Mouse (Mus musculus): Measurements from ENCODE around the gene Pfkfb2. TPM values are rescaled to one million over a fixed set of nuclear protein-coding genes. Genes with fewer than 3 reads are reported as not detected.

Pfkfb2 gene
- total RNA-seq, 2 experiments from 2014 or later: 64.4 to 69.2 TPM

DNA sequence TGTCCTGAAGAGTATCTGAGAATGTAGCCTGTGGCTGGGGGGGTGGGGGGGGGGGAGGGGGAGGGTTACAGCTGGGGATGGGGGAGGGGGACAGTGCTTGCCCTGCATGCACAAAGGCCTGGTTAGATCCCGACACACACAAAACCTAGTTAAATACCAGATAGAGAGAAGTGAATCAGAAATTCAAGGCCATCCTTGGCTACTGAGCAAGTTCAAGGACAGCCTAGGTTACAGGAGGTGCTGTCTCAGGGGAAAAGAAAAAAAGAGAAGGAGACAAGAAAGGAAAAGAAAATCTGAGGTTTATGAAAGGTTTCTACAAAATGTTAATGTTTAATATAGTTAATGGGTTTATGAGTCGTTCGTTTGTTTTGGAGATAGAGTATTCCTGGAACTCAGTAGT lies 10.6 kb upstream of the Pfkfb2 start:
- DNase-seq (ENCODE audit: low spot score): no peak

GRCm38 (mm10) chr1:130738551-130739106 lies 9.6 kb upstream of the Pfkfb2 start:
- DNase-seq (ENCODE audit: low spot score): no peak
- intact Hi-C loops (cut with DNase I): no loop called here

More for the DNA sequence above, 10.6 kb upstream of the Pfkfb2 start:
- intact Hi-C loops (cut with DNase I): no loop called here

DNA sequence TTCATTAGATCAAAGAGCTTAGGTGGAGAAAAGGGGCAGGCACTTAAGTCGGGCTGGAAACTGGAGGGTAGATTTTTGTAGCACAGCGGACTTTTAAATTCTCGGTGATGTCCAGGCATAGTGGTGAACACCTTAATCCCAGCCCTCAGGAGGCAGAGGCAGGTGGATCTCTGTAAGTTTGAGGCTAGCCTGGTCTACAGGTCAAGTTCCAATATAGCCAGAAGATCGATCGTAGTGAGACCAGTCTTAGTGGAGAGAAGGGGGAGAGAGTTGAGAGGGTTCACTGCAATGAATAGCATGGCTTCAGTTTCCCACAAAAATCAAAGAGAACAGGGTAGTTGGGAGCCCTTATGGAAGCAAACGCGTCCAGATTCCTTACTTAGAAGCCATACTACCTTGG lies 8.9 kb upstream of the Pfkfb2 start:
- intact Hi-C loops (cut with DNase I): no loop called here
- no peak for DNase-seq (ENCODE audit: low spot score)

DNA sequence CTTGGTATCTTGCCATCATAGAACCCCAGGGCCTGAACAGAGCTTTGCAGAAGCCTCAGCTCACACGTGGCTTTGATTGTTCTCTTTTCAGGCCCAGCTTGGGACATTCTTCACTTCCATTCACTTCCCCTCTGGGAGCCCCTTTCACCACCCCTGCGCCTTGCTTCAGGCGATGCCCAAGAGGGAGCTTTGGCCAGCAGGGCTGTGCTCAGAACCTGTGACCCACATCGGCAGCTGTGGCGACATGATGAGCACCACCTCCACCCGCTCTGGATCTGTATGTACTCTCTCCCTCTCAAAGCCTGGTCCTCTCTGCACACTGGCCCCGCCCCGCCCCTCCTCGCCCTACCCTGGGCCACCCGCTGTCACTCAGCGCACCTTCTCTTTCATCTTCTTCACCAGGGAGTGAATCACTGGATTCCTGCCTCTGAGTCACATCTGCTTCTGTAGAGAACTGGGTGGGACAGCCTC lies 8.4 kb upstream of the Pfkfb2 start:
- intact Hi-C loops (cut with DNase I): no loop called here
- no peak for DNase-seq (ENCODE audit: low spot score)

DNA sequence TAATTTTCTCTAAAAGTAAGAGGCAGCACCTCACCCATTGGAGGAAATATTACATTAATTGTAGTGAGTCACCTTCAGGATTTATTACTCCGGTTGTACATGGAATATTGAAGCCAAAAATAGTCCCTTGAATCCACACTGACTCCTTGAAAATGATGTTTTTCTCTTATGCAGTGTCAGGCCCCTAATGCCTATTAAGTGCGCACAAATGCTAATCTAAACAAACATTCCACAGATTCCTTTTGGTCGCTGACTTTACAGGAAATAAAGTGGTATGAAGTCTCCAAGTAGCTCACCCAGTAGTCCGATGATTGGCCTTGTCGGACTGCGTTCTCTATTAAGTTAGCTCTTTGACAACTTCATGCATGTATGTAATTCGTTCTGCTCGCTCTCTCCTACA lies 5.8 kb upstream of the Pfkfb2 start:
- no peak for DNase-seq (ENCODE audit: low spot score)
- intact Hi-C loops (cut with DNase I): no loop called here

DNA sequence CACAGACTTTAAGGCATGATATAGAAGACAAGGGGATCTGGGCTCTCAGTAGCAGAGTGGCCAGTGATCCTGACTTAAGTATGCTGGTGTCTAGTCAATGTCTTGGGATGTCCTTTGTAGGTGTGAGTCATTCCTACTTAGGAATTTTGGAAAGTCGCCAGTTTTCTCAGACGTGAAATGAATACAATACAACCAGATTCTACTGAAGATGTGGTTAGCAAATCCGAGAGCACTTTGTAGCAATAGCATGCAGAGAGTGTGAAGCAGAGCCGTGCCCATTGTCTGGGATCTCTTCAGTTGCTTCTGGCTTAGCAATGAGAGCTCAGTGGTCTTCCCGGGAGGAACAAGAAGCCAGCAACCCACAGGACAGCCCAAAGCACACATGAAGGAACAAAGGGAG lies 5.4 kb upstream of the Pfkfb2 start:
- intact Hi-C loops (cut with DNase I): no loop called here
- DNase-seq (ENCODE audit: low spot score): no peak

GRCm38 (mm10) chr1:130733671-130734070 lies 4.6 kb upstream of the Pfkfb2 start:
- no peak for DNase-seq (ENCODE audit: low spot score)
- intact Hi-C loops (cut with DNase I): no loop called here

- intact Hi-C loops (cut with DNase I): no loop called here
- DNase-seq (ENCODE audit: low spot score): no peak
Measured at GRCm38 (mm10) chr1:130732706-130733658, 3.9 kb upstream of the Pfkfb2 start.

DNA sequence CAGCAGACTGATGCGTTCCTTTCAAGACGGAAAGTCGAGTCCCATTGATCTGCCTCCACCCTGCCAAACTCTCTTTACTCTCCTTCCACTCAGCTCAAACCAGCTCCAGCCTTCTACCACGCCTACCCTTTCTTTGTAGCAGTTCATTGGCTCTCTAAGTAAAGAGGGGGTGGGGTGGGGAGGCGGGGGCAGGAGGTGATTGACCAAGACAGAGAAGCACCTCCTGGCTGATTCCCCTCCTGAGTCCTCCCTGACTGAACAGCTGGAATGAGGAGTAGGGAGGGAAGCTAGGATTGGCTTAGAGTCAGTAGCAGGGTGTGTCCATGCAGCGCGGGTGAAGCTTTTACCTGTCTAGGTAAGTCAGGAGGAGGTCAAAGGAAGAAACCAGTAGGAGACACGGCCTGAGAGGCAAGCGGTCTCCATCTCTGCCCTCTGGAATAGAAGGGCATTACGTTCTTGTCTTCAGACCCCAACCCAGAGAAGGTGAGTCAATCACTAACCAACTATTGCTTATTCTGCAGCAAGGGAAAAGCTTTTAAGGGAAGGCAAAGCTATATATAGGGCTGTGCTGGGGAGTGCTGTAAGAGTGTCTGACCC lies 2.8 kb upstream of the Pfkfb2 start, which contains the start of gene AA986860:
AA986860 (plus strand) TSS at position 236 of the 597 bp plus-strand sequence.
- DNase-seq (ENCODE audit: low spot score): no peak
- intact Hi-C loops (cut with DNase I): no loop called here

GRCm38 (mm10) chr1:130728708-130729107 lies 345 bp downstream of the Pfkfb2 start:
- DNase-seq (ENCODE audit: low spot score): no peak
- intact Hi-C loops (cut with DNase I): no loop called here

GRCm38 (mm10) chr1:130728070-130728469 lies 983 bp downstream of the Pfkfb2 start:
- no peak for DNase-seq (ENCODE audit: low spot score)
- intact Hi-C loops (cut with DNase I): no loop called here

- DNase-seq (ENCODE audit: low spot score): no peak
- intact Hi-C loops (cut with DNase I): no loop called here
Measured at GRCm38 (mm10) chr1:130726396-130726795, 2.7 kb downstream of the Pfkfb2 start.

DNA sequence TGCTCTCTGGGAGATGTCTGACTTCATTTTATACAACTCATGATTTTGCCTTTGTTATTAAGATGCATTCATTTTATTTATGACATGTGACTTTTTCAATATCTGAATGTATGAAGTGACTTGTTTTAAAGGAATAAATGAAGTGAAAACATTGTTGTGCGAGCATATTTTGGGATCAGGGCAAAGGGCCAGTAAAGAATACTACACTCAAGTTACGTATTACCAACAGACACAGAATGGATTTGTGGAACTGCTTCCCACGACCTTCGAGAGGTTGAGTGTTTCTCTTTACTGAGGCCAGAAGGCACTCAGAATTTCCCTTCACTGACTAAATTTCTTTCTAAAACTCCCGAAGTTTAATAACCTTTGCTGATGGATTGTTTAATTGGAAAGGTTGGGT lies 4.8 kb downstream of the Pfkfb2 start:
- intact Hi-C loops (cut with DNase I): no loop called here
- no peak for DNase-seq (ENCODE audit: low spot score)

- peak; percentile 79 for DNase-seq (ENCODE audit: low spot score)
- intact Hi-C loops (cut with DNase I): loop anchor here (10.0 kb wide), 1 partner anchor 337 kb away; no protein-coding TSS in a partner anchor
Measured at GRCm38 (mm10) chr1:130717291-130717871, 11.7 kb downstream of the Pfkfb2 start, which contains the start of gene Yod1. Gene Yod1 (plus strand): TSS chr1:130717327.

DNA sequence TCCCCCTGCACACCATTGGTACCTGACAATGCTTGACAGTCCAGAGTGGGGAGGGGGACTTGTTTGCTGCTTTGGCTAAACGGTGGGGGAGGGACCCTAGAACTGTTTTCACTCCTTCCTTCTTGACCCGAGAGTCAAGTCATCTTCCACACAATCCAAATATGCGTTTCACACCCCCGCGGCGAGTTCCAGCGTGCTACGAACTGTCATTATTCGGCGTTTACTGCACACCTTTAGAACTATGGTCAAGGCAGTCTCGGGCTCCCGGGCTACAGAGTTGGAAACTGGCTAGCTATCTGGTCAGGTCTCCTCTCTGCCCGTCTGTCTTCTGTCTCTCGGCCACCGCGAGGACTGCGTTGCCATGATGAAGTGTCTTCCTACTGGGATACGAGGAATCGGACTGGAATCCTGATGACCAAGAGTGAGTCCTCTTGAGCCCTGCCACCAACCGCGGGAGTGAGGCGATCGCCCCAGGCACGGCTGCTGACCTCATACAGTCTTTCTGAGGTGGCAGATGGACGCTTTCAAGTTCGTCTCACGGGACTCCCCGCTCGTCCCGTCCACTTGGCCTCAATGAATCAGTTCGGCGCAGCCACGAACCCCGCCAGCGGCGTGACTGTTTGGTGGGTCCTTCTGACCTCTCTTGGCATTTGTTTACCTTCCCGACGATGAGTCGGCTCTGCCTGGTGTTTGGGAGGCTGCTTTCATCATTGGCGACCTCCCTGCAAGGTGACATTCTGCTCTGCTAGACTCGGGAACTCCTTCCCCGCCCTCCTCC lies 12.4 kb downstream of the Pfkfb2 start:
- intact Hi-C loops (cut with DNase I): loop anchor here (10.0 kb wide), 1 partner anchor 338 kb away; no protein-coding TSS in a partner anchor
- no peak for DNase-seq (ENCODE audit: low spot score)

- intact Hi-C loops (cut with DNase I): loop anchor here (10.0 kb wide), 1 partner anchor 339 kb away; no protein-coding TSS in a partner anchor
- DNase-seq (ENCODE audit: low spot score): no peak
Measured at GRCm38 (mm10) chr1:130716218-130716512, 12.9 kb downstream of the Pfkfb2 start.

- DNase-seq (ENCODE audit: low spot score): peak; percentile 85
- intact Hi-C loops (cut with DNase I): loop anchor here (10.0 kb wide), 1 partner anchor 339 kb away; no protein-coding TSS in a partner anchor
Measured at GRCm38 (mm10) chr1:130715561-130716217, 13.4 kb downstream of the Pfkfb2 start, which contains the start of gene Gm29427. Gene Gm29427 (minus strand): TSS chr1:130715799.

DNA sequence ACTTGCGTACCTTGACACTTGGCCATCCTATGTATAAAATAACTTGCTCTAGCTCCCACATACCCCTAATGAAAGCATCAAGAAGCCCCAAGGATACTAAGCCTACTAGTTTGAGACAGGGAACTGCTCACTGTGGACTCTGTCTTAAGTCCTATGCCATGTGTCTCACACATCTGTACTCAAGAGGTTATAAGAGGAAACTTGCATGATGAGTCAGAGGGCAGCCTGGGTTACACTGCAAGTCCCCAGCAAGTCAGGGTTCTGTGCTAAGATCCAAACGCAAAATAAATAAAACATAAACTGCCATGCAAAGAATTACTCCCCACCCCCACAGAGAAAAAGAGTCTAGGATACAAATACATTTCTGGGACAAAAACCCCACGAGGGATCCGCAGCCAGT lies 15.0 kb downstream of the Pfkfb2 start:
- no peak for DNase-seq (ENCODE audit: low spot score)
- intact Hi-C loops (cut with DNase I): loop anchor here (10.0 kb wide), 1 partner anchor 341 kb away; no protein-coding TSS in a partner anchor
